Mouse (Mus musculus): Measurements from ENCODE around the gene Srpk2.

- TF ChIP-seq CTCF (IDR thresholded peaks at IDR 0.05; ENCODE audit: insufficient read depth, low read length) = no peak
- TF ChIP-seq POLR2A (IDR thresholded peaks at IDR 0.05; ENCODE audit: borderline replicate concordance, extremely low read depth, low read depth, low read length) = no peak
These were observed 986 bp downstream of the Srpk2 start for GRCm38 (mm10) chr5:23683431-23683830.

Data from lung, adult 2 months (tissue).